Mouse (Mus musculus) gonadal fat pad, adult 2 months (tissue): ENCODE measurements around the gene Incenp. TPM values are rescaled to one million over a fixed set of nuclear protein-coding genes. Genes with fewer than 3 reads are reported as not detected.
"Not testable (repeated sequence)": the region's sequence is repeated elsewhere in the genome, so short reads cannot be mapped to it uniquely, and the experiment has no call there.

ENCODE experiments used
- DNase-seq: peaks from one replicate; pipeline ENCODE4 v3.0.0-alpha.2; 2012; ENCODE audit warnings: low read depth
- polyA plus RNA-seq: library from polyadenylated mRNA; depleted of rRNA; stranded (reverse); fragments of >200 nt; gene quantifications from 2 replicates; pipeline ENCODE4 v1.2.3, GENCODE M21; 2012; rRNA removed

Gene Incenp
- polyA plus RNA-seq = 5.1 and 5.6 TPM in 2 replicates

- DNase-seq = peak; percentile 98
Measured at GRCm38 (mm10) chr19:9899072-9899779, at the start of gene Incenp. Gene Incenp (minus strand): TSS chr19:9899551.

- peak; percentile 98 for DNase-seq
Measured at GRCm38 (mm10) chr19:9946986-9947385, 47.6 kb upstream of the Incenp start.

GRCm38 (mm10) chr19:9945800-9946564, 46.6 kb upstream of the Incenp start:
- DNase-seq = no peak

- no peak for DNase-seq
Measured at GRCm38 (mm10) chr19:9942539-9943533, 43.5 kb upstream of the Incenp start.

DNA sequence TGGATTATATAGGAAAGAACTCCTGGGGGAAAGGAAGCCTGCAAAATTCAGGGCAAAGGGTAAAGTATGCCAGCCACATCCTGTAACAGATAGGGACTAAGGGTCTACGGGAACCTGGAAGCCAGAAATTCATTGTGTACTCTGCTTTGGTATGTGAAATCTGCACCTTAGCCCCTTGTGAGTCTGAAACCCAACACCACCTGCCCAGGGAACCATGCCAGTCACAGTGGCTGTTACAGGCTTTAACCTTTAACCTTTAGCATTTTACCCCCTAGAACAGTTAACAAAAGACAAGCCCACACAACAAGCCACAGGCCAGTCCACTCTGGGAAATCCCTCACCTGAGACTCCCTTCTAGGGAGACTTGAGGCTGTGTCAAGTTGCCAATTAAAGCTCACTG, 42.5 kb upstream of the Incenp start:
- no peak for DNase-seq

- DNase-seq = no peak
Measured at GRCm38 (mm10) chr19:9940903-9941302, 41.6 kb upstream of the Incenp start.

GRCm38 (mm10) chr19:9939841-9940240, 40.5 kb upstream of the Incenp start:
- no peak for DNase-seq

GRCm38 (mm10) chr19:9938824-9939303, 39.5 kb upstream of the Incenp start:
- DNase-seq = no peak

DNA sequence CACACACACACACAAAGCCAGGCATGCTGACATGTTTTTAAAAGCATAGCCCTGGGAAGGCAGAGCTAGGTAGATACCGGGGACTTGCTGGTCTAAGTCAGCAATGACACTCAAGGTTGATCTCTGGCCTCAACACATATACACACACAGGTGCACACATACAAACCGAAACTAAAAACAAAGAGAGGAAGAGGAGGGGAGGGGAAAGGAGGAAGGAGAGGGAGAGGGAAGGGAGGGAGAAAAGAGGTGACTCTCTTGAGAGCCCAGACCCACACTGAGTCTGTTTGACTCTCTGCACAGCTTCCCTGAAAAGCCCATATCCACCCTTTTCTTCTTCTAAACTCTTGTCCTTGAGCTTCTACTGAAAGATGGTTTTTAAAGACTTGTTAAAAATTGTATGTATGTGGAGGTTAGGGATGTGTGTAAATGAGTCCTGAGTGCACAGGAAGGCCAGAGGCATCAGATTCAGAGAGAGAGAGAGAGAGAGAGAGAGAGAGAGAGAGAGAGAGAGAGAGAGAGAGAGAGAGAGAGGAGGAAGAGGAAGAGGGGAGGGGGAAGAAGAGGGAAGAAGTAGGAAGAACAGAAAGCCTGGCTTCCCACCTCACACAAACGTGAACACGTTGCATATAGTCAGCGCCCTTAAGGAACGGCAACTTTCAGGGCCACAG, 38.9 kb upstream of the Incenp start:
- DNase-seq = no peak

- no peak for DNase-seq
Measured at GRCm38 (mm10) chr19:9937428-9937827, 38.1 kb upstream of the Incenp start.

DNA sequence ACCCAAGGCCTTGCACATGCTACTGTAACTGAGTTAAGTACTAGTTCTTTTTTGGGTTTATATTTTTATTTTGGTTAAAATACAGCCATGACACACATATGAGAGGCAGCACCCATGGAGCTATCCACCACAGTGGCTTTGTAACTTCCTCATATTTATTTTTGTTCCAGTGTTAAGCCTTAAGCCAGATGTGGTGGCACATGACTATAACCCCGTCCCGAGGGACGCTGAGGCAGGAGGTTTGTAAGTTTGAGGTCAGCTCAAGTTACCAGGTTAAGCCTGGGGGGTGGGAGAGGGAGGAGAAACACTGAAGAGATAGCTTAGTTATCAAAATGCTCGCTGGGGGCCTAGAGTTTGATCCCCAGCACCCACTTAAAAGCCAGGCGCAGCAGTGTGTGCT, 37.2 kb upstream of the Incenp start:
- DNase-seq = no peak

- no peak for DNase-seq
Measured at GRCm38 (mm10) chr19:9933908-9934307, 34.6 kb upstream of the Incenp start.

GRCm38 (mm10) chr19:9931167-9931607, 31.8 kb upstream of the Incenp start:
- DNase-seq = not testable (repeated sequence)

DNA sequence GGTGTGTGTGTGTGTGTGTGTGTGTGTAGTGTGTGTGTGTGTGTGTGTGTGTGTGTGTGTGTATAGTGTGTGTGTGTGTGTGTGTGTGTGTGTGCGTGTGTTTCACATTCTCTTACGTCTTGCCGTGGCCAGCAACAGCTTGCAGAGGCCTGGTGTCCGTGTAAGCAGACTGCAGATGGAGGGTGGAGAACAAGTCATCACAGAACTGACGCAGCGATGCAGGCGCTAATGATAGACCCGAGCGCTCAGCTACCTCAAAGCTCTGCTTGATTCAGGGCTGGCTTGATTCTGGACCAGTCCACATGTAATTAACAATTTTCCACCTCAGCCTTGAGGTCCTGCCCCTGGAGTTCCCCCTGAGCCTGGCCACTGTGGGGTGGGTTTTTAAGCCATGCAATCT, 28.7 kb upstream of the Incenp start:
- DNase-seq = no peak

DNA sequence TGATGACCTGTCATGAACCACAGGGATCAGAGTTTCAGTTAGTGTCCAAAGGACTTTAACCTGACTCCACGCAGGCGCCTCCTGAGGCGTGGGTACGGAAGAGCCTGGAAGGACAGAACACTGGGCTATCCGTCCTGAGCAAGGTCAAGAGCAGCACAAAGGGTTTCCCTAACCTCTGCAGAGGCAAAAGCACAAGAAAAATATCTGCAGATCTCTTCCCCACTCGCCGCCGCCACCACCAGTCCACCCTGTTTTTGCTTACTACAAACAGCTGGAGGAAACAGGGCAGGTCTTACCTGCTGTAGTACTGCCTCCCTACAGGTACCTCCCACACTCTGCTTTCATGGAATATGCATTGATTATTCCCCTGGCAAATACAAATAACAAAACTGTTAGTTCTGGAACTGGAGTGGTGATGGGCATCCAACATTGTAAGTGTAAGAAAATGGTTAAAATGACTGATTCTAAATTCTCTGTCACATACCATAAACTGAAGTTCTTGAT, 25.5 kb upstream of the Incenp start:
- no peak for DNase-seq

DNA sequence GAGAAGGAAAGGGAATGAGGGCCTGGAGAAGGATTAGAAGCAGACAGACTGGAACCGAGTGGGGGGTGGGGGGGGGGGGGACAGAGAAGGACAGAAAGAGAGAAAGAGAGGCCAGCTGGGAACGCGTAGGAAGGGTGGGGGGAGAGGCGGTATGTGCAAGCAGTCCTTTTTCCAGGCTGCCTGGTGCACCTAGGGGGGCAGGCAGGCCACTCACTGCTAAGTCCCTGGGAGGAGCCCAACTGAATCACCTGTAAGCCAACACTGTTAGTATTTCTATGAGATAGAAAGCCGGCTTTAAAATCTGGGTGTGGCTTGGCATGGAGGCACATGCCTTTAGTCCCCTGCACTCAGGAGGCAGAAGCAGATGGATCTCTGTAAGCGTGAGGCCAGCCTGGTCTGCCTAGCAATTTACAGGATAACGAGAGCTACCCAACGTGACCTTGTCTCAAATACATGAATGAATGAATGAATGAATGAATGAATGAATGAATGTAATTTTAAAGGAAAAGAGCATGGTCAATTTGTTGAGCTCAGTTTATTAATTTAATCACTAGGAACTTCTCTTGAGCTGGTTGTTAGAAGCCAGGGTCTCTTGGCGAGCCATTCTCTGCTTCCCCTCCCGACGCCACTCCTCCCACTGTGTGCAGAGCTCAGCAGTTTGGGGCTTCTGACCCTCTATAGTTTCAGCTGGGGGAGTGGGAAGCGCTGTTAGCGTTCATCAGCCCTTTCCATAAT, 24.9 kb upstream of the Incenp start:
- no peak for DNase-seq

DNA sequence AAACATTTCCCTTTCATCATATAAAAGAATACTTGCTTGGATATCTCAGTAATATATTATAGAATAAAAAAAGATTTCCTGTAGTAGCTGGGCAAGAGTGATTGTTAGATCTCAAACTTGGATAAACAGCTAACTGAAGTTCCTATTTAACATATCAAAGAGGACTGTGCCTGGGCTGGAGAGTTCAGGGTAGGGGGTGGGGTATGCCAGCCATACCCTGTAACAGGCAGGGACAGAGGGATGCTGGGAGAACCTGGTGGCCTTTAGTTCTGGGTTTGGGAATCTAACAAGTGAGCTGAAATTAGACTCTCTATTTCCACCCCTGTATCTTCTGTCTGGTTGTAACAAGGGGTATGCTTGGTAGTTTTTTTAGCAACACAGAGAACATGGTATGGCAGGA, 23.7 kb upstream of the Incenp start:
- DNase-seq = no peak

- no peak for DNase-seq
Measured at GRCm38 (mm10) chr19:9922228-9922627, 22.9 kb upstream of the Incenp start.

DNA sequence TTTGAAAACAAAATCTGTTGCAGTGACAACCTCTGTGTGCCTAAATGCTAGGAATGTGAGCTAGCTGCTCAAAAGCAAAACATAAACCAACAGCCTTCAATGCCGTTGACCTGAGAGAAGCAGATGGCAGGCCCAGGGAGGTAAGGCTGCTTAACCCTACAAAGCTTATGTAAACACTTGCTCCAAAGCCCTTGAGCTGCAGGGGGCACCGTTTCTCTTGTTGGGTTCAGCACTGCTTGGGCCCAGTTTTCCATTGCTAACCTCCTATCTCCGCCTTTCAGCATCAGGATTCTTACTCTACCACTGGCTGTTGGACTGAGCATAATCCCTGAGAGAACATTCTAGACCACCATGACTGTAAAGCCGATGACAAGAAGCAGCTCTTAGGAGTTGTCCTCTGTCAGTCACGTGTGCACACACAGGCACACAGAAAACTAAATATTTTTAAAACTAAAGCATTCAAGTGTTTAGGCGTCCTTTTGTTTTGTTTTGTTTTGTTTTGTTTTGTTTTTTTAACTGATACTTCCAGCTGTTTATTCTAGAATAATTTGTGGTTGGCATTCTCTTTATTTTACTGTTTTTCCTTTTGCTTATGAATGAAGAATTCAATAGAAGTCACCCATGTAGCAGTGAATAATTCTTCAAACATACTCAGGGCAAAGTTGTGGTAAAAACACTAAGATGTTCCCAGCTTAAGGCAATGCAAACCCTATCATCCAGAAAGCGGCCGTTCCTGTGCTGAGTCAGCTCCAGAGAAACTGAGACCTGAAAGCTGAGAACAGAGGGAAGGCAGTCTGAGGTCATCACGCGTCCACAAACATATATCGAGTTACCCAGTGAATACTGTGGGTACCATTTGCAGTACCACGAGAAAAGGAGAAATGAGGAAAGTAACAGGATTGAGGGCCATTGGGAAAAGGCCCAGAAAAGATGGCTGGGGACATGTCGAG, 21.8 kb upstream of the Incenp start:
- no peak for DNase-seq
